Mouse (Mus musculus) retina, postnatal 7 days (tissue): ENCODE data around the gene Hdac7.

Source experiments
- DNase-seq: peaks from one replicate; pipeline ENCODE4 v3.0.0-alpha.2; 2012; ENCODE audit warnings: low read depth, low spot score

Gene Hdac7

DNA sequence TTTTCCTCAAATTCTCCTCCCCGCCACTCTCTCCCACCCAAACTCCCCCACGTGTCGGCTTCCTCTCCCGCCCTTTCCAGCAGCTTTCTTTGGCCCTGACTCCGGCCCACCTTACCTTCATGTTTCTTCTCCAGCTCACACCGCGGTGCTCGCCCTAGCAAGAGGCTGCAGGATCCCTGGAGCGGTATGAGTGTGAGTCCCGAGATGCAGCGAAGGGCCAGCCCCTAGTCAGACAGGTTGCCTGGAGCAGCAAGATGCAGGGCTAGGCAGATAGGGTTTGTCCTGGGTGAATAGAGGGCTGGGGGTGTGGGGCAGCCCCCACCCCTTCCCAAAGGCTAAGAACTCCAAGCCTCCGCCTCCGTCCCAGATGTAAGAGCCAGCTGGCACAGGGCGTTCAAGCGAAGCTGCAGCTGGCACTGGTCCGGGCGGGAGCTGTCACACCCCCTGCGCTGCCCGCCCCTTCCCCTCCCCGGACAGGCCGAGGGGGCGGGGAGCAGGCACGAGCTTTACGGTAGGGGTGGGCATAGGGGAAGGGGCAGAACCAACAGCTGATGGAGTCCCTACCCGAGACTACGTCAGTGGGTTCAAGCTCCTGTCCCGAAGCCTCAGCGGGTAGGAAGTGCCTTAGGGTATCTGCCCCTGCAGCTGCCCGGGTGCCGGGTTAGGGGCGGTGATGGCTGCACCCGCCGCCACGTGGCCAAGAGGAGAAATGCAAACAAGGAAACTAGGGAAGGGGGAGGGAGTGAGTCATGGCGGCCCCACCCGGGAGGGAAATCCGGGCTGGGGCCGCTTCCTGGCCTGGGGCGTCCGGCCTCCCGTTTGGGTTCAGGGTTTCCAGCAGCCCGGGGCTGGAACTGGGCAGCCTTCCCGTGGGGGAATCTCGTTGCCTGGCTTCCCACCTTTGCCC is 76.8 kb downstream of the Hdac7 start, which contains the start of gene Rapgef3:
TSS of gene Rapgef3 (minus strand) at position 693 of the 907 bp plus-strand sequence.
- no peak for DNase-seq

DNA sequence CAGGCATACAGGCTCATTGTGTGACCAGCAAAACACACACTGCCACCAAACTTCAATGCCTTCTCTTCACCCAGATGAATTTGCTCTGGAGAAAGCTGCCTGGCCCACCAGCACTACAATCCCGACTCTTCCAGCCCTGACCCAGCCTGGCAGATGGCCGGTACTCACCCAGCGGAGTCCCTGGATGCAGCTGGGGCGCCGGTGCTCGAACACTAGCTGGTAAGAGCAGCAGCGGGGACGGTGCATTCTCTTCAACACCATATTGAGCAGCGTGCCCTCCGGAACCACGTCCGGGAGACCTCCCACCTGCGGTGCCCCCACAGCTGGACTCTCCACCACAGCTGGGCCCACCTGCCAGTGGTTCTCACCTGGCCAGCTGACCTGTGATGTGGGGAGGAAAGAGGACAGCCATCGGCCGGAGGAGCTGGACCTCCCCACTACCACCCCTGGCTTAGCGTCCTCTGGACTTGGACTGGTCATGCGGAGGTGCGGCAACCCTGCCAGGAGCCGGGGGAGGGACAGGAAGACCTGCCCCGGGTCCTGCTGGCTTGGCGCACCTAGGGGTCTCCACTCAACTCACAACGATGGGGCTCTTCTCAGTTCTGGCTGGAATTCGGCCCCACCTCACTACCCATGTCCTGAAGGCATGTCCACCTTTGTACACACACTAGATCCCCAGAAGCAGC is 77.6 kb downstream of the Hdac7 start:
- no peak for DNase-seq

DNA sequence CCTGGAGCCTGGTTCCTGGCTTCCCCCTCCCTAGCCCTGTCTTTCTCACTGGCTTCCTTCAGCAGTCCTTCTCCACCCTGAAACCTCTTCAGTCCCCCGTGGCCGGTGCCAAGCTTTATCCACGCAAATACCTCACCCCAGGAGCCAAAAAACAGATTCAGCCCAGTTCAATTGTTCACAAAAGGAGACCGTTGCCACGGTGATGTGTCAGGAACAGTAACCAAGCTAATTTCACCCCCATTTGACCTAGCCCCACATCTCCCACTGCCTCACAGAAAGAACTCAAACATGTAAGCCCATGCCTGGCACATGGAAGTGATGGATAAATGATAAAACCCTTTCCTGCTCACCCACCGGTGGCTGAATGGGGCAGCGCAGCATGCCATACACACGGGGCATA is 78.1 kb downstream of the Hdac7 start:
- DNase-seq = no peak

DNA sequence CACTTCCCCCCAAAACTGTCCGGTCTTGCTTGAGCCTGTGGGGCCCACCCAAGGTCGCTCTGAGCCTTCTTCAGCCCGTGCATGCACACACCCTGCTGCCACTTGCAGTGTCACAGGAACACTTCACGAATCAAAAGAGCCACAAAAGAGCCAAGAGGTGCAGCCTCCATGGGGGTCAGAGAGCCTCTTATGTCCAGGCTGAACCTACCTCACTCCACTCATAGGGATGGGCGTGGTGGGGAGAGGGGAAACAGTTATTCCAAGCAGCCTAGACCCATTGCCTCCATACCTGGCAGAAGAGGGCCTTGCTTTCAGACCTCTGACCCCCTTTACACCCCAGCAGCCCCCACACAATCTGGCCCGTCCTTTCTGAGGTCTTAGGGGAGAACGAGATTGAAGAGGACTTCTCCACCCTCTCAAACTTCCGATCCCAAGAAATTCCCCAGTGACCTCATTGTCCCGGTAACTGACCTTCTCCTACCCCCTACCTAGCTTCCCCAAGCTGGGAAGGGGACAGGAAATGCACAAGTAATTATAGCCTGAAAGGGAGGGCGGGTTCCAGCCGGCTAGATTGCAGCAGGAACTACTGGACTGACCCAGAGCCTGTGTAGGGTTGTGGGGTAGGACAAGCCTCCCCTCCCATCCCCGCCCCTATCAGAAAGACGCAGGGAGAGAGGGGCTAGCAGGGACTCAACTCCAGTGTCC is 79.1 kb downstream of the Hdac7 start:
- no peak for DNase-seq

DNA sequence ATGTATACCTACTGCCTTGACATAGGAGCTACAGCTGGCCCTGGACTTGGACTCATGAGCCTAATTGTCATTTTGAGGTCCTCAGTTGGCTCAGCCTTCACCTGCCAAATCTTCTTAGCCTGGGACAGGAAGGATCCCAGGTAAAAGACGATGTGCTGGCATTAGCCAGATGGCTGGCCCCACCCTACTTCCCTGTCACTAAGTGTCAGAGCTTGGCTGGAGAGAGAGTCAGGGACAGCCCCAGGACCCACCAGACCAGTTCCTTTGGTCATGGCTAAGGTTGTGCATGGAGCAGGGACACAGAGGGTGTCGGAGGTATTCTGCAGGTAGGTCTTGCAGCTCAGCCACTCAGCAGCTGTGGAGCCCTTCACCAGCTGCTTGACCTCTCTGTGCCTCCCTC is 79.8 kb downstream of the Hdac7 start:
- no peak for DNase-seq

DNA sequence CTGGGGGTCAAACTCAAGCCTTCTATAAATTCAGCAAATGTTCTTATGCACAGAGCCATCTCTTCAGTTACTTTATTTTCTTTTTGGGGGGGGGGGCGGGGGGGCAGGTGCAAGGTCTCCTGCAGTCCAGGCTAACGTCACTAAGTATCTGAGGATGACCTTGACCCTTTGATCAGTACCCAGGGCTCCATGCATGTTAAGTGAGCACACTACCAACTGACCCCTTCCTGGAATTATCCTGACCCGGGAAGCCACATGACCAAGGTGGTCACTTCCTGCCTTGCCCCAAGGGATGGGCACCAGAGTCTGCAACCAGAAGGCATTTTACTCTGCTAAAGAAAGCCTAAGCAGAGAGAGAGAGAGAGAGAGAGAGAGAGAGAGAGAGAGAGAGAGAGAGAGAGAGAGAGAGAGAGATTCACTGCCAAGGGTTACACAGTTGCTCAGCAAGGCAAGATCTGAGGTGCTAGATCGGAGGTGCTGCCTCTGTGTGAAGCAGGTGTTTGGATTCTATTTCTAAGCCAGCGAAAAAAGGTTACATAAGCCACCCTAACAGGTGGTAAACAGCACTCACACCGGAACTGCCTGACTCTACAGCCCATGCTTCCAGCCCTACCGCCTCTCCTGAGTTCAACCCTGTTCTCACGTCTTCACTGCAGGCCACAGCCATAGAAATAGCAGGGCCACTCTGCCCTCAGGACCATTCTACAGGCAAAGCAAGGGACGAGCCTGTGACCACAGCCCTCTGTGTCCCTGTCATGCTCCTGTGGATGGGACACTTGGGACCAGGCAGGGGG is 80.8 kb downstream of the Hdac7 start:
- DNase-seq = no peak

DNA sequence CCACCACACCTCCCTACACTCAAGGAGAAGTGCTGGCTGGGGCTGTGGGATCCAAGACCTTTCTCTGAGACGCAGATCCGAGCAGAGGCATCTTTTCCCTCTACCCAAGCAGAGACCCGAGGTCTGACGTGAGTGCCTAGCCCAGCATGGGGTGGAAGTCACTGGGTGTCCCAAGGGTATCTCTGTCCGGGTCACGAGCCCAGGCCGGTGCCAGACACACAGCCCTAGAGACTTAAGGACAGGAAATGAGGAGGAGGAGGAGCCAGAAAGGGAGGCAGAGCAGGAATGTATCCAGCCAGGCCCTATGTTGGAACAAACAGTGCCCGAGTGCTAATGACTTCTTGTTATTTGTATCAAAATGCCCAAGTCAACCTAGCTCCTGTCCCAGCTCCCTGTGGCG is 81.6 kb downstream of the Hdac7 start:
- no peak for DNase-seq

DNA sequence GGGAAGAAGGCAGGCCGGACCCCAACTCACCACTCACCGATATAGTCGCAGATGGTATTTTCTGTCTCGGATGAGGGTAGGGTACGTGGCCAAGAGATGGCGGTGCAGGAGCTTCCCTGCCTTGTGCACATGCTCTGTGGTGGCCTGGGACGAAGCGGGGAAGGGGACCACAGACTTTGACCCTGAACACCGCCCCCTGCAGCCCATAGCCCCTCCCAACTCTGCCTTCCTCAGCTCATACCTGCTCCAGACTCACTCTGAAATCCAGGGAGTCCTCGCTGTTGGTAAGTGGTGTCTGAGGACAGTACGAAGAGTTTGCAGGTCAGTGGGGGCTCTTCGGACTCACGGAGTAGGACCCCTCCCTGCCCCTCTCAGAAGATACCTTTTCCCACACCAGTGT is 82.9 kb downstream of the Hdac7 start:
- no peak for DNase-seq

DNA sequence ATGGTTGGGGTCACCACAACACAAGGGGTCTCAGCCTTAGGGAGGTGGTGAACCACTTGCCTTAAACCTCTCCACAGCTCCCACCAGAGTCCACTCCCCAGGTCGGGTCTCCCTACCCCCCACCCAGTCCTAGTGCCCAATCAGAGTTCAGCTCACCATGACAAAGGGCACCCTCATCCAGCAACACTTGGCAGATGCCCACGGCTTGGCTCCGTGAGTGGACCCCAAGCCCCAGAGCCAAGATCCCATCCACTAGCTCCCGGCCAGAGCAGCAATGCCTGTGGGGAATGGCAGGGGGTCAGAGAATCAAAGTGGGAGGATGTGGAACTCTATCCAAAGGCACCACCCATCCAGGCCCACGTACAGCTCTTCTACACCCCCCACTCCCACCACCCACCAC is 83.3 kb downstream of the Hdac7 start:
- no peak for DNase-seq

DNA sequence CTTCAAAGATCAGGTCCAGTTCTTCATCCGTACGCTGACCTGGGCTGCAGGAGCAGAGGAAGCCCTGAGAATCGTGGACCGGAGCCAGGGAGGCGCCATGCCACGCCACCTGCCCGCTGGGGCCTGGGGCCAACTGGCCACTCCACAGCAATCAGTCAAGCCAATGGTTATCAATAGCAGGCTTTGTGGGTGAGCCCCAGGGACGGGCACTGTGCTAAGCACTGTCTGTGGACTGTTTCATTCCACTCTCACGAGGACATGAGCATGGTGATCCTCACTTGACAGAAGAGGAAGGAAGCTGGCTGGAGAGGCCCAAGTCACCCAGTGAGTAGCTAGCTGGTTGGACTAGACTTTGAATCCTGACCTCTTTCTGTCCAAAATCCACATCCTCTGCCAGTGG is 84.3 kb downstream of the Hdac7 start:
- no peak for DNase-seq

DNA sequence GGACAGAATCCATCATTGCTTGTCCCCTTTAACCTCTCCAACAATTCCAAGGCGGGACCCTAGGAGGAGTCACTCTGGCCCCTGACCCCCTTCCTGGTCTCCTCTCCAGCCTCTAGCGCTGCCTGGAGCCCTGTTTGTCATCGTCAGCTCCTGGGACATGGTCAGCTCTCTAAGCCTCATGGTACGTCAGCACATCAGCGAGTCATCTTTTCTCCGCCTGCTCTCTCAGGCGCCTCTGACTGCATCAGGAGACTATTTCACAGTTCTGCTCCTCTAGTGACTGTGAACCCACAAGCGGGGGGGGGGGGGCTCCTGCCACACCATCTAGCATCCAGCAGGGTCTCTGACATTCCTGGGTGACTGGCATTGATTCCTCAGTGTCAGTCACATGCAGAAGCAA is 88.9 kb downstream of the Hdac7 start:
- DNase-seq = no peak

DNA sequence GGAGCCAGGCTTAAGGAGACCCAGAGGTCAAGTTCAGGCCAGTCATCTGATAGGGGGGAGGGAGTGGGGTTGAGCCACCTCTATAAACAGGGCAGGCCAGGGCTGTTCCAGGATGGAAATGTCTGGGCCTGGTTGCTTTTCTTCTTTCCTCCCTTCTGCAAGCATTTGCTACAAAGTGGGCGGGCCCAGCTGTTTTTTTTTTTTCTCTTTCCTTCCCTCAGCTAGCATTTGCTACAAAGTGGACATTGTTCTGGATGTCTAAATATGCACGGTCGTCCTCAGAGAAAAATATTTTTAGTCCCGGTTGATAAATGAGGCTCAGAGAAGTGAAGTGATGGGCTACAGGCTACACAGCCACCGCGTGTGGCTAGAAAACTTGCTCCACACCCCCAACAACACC is 89.8 kb downstream of the Hdac7 start:
- DNase-seq = no peak

DNA sequence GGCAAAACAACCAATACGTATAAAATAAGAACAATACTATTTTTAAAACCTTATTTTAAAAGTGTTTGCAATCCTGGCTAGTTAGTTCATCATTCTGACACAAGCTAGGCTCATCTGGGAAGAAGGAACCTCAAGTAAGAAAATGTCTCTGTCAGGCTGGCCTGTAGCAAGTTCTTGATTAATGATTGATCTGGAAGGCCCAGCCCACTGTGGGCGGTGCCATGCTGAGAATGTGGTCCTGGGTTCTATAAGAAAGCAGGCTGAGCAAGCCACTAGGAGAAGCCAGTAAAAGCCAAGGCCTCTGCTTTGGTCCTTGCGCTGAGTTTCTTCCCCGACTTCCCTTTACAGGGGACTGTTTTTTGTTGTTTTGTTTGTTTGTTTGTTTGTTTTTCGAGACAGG is 91.8 kb downstream of the Hdac7 start:
- DNase-seq = no peak

DNA sequence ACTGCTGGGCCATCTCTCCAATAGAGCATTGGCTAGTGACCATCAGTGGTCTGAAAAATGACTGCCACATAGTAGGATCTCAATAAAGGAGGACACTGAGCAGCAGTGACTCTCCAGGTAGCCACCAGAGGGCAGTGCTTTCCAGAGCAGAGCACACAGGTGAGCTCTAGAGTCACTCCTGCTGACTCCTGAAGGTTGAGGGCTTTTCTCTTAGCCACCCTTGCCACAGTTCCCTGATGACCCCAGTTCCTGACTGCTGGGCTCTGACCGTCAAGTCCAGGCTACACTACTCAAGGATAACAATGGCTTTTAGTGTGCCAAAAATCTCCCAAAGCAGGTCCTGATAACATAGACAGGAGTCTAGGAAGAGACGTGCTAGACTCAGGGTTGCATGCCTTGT is 92.6 kb downstream of the Hdac7 start:
- no peak for DNase-seq

DNA sequence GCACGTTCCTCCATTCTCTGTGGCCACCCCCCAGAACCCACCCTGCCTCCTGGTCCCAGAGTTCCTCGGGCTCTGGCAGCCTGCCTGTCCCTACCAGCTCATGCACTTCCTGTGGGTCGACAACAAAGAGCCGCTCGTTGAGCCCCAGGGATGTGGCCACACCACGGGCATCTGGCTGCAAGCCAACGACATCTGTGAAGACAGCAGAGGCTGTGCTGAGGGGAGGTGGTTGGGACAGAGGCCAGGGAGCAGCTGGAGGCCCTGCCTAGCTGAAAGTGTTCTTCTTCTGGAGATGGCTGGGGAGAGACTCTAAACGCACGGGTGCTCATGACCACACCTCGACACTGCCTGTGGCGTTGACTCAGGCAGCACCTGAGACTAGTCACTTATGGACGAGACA is 93.6 kb downstream of the Hdac7 start:
- DNase-seq = peak; percentile 45

DNA sequence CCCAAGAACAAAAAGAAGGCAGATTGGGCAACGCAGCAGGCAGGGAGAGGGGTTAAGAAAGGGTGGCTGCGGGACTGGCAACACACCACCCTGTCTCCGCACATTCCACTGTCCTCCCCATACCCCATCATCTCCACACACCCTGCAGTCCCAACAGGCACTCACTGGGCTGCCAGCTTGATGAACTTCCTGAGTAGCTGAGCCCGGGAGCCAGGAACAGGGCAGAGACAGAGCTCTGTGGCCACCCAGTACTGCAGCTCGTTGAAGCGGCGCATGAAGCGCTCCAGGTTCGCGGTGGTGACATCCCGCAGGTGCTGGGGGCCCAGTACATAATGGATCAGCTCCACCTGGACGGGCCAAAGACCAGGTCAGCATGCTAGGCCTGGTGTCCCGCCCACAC is 94.5 kb downstream of the Hdac7 start:
- no peak for DNase-seq

DNA sequence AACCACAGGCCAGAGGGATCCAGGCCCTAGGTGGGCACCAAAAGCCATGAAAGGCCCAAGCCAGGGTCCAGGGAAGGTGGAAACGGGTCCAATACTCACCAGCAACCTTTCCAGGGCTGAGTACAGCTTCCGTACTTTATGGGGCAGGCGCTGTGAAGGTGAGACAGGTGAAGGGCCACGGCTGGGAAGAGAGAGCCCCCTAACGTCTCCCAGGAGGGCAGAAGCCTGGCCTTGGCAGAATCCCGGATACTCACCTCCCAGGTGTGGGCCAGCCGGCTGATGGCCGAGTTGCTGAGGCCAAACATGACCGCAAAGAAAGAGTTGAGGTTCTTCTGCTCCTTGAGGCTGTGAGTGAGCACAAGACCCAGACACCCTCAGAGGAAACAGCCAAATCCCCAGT is 94.9 kb downstream of the Hdac7 start:
- DNase-seq = no peak

DNA sequence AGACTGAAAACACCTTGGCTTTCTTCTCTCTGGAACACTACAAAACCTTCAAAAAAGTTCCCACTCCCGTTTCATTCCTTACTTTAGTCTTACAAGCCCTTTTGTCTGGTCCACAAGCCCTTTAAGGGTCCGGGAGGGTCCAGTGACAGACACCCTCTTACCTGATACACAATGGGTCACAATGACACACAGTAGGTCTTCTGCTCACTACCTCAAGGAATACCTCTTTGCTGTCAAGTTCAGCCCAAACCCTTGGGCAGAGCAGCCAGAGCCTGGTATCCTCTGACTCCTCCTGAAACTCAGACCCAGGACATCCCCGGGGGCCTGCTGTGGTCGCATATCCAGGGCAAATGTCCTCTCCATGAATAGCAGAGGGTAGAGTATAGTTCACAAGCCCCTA is 95.3 kb downstream of the Hdac7 start:
- DNase-seq = no peak

DNA sequence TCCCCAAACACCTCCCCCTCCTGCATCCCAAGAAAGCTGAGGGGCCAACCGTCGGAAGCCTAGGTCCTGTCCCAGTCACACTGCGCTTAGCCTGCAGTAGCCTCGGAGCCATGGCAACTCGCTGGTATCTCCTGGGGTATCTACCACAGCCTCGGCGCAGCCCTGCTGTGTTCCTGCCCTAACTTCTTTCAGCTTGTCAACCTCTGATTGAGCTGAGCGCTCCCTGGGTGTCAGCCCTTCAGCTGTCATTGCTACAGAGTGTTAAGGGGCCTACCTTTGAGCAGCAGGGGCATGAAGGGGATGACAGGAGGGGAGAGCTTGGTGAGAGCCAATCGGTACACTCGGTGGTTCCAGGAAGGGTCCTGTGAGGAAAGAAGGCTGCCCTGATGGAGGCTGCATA is 96.0 kb downstream of the Hdac7 start:
- DNase-seq = no peak

DNA sequence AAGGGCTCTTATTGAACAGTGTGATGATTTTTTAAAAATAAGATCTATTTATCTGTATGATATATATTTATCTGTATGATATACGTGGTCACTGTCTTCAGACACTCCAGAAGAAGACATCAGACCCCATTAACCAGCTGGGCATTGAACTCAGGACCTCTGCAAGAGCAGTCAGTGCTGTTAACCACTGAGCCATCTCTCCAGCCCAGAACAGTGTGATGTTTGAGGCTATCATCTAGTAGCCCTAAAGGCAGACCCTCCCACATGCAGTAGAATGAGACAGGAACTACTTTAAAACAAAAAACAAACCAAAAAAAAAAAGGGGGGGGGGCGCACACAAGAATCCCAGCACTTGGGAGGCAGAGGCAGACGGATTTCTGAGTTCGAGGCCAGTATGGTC is 96.8 kb downstream of the Hdac7 start:
- no peak for DNase-seq

DNA sequence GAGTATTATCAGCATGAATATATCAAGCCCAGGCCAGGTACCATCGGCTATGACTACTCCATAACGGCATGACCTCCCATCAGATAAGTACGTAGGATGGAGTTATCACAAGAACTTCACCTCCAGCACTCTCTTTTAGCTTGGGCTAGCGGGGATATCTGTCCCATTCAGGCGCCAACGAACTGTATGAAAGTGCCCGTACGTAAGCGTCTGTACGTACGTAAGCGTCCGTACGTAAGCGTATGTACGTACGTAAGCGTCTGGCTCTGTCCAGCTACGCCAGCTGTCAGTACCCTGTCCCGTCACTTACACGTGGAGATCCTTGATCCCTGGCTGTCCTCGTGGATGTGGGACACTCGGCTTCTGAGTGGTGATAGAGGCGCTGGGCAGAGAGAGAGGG is 97.6 kb downstream of the Hdac7 start:
- no peak for DNase-seq

DNA sequence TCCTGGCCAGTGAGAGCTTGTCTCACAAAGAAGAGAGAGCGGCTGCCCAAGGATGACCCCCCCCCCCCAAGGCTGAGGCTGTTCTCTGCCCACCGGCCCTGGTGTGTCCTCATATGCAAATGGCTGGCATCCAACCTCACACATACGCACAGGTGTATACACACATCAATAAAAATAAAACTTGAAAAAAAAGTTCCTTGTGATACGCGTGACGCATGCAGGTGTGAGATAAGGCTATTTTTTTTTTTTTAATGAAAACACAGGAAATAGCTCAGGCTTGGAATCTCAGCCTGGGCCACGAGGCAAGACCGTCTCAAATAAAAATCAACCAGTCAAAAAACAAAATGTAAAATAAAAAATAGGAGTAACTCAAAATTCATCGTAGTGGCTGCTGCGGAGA is 98.0 kb downstream of the Hdac7 start:
- DNase-seq = no peak
